Mouse (Mus musculus) cerebellum, postnatal 25 days (tissue): ENCODE measurements around the gene Klf3.
"Not testable (repeated sequence)": the region's sequence is repeated elsewhere in the genome, so short reads cannot be mapped to it uniquely, and the experiment has no call there.

Source experiments
- DNase-seq, 2 experiments: peaks; one replicate each; pipeline ENCODE4 v3.0.0; 2021; ENCODE audit warnings: mixed read lengths in 2 of 2

Klf3 gene

GRCm38 (mm10) chr5:64881559-64881958 is 78.4 kb downstream of the Klf3 start:
- not testable (repeated sequence) for DNase-seq

- not testable (repeated sequence) for DNase-seq
Observed at GRCm38 (mm10) chr5:64881976-64882375, 78.8 kb downstream of the Klf3 start.
